Mouse (Mus musculus) liver, adult 2 months (tissue): ENCODE data around the gene Klhl22.

Experiments used
- CTCF ChIP-seq: fragments of 200-500 bp; IDR thresholded peaks from 2 replicates; pipeline ENCODE4 v1.5.1; 2011; ENCODE audit warnings: low read depth, low read length, control low read depth
- POLR2A ChIP-seq: fragments of 200-500 bp; IDR thresholded peaks from 2 replicates; pipeline ENCODE4 v1.6.1; 2011; ENCODE audit warnings: low read length, control low read depth; ENCODE audit not compliant: insufficient read depth; ENCODE audit errors: extremely low read depth

DNA sequence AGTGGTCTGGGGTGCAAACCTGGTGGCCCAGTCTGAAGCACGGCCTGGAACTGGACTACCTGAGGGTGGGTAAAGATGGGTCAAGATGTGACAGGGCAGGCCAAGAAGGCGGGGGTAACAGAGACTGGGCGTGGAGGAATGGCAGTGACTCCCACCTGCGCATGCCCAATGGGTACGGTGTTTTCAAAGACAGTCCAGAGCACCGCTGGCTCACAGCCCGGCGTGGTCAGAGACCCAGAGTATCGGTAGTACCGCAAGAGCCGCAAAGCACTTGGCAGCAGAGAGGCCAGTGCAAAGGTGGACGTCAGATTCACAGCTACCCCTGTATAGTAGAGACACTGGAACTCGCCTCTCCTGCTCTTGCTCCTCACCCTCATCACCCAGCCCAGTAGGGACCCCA is 76.1 kb downstream of the Klhl22 start:
- TF ChIP-seq POLR2A (no peak), CTCF (no peak)
